Mouse (Mus musculus) left cerebral cortex, postnatal 10 days (tissue): ENCODE results near the gene Ccpg1os. TPM values are rescaled to one million over a fixed set of nuclear protein-coding genes. Genes with fewer than 3 reads are reported as not detected.

Experiments
- DNase-seq, 2 experiments: peaks; one replicate each; pipeline ENCODE4 v3.0.0; 2021 to 2022; ENCODE audit warnings: low spot score in 2 of 2, mixed read lengths in 1 of 2; ENCODE audit errors: extremely low spot score in 1 of 2
- intact Hi-C: fragments of 180-260 bp; cut with DNase I; formaldehyde crosslinking; loops from one replicate; pipeline ENCODE4 v1.15.1; 2025
- total RNA-seq, 2 experiments: library from RNA; stranded (reverse); gene quantifications; 2 replicates each; pipeline ENCODE4 v1.2.3; 2021

Ccpg1os gene
- total RNA-seq: 1 to 10 TPM; 5.2 to 7.6 TPM

DNA sequence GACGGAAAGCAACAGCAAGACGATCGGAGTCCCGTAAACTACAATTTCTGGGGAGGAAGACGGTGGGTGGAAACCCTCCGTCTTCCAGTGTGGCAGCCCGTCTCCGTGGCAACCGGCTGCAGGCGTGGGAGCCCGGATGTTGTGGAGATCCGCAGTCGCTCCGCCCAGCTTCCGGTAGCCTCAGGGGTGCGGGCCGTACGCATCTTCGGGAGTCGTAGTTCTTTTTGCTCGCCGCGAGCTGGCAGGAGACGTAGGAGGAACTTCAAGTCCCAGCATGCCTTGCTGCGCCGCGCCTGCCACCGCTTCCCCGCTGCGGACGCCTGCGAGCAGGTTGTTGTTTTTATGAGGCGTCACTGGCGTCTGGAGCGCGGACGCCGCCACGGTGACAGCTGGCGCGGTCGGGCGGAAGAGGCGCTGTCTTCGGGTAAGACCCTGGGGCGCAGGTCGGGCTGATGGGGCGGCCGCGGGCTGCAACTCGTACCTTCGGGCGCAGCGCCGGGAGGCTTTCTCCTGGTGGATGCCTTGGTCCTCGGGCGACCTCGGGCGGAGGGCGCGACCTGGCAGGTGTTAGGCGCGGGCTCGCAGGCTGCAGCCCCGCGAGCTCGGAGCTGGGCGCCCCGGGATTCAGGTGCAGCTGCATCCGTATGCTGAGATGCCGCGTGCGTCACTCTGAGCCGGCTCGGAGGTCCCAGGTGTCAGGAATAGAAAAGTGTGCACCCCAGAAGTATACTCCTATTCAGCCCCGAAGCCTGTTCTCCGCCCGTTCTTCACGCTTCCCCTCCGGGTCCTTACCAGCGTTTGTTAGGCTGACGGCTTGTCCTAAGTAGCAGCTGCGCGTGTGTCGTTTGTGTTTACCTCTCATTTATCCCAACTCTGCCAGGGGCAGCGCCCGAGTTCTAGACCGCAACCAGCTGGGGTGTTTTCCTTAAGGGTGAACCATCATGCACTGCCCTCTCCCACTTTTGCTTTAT is at the start of gene Ccpg1os, which contains the start of gene Ccpg1:
TSS of gene Ccpg1os (minus strand) at position 133 of the 971 bp plus-strand sequence.
TSS of gene Ccpg1 (plus strand) at position 180 of the 971 bp plus-strand sequence.
- DNase-seq: peak; percentile 98 to 99
- intact Hi-C loops: loop anchor here (5.0 kb wide), 1 partner anchor 52 kb away; no protein-coding TSS in a partner anchor

DNA sequence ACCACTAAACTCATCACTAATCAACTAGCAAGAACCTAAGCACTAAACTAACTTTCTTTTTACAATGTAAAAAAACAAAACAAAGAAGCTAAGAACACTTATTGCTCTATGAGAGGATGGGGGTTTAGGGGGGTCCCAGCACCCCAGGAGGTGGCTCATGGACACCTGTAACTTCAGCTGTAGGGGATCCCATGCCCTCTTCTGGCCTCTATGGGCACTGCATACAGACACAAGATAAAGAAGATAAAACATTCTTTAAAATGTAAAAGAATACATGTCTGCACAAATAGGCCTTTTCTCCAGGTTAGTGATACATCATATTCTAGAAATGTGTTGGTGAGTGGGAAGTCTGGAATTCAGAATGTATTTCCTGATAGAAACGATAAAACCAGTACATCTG is 48.2 kb upstream of the Ccpg1os start:
- no peak for DNase-seq
- intact Hi-C loops: no loop called here

DNA sequence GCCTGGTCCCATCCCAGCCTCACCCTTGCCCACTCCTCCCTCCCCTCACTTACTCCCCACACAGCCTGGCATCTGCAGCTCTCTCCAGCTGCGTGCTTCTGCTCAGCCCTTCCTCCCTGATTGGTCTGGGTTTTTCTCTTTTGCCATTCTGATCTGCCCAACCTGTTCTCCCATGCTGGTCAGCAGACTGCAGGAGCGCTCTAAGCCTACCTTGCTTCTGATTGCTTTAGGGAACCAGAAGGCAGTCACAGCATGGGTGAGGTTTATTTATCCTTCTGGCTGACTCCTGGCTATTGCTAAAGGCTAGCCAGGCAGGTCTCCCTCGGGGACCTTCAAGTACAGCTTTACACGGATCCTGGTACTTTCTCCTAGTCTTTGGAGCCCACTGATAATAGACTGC is 46.2 kb upstream of the Ccpg1os start:
- DNase-seq: no peak
- intact Hi-C loops: no loop called here

DNA sequence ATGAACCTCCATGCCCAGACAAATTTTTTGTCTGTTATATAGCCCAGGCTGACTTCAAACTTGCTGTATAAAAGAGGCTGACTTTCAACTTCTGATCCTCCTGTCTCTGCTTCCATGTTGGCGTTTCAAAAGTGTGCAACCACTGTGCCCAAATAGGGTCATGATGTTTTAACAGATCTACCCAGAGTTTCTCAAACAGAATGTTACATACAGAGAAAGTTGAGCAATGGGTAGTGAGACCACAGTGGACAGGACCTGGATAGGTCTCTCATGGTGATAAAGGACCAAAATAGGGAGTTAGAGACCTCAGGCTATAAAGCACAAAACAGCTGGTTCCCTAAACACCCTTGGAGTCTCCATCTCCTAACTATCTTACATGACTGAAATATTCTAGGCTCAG is 45.3 kb upstream of the Ccpg1os start:
- DNase-seq: no peak
- intact Hi-C loops: no loop called here

DNA sequence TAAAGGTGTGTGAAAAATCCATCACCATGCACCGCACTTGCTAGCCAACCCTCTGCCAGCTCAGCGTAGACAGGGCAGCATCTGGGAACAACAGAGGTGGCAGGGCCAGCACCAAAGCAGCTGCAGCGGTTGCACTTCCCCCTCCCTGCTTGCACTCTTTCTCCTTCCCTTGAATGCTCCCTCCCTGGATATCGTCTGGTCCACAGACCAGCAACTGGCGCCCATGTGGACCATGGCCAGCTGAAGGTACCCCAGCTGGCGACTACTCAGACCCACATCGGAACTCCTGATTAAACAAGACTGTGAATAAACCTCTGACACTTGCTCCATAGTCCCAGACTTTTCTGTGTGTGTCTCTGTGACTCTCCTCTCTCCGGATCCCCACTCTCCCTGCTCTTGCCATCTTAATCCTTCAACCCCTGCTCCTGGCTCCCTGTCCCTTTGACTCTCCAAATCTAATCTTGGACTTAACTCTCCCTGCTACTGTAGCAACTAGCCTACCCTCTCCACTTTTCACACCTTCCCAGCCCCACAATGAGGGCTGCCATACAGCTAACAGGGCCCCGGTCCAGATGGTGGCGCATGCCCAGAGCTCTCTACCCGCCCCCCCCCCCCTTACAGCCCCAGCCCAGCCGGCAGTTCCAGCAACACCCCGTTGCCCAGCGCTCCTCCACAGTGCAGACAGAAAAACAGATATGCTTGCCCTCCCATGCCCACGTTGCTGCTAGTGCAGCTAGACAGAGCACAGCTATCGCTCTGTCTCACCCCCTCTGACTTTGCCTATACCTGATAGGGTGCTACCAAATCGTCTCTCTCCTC is 40.8 kb upstream of the Ccpg1os start:
- intact Hi-C loops: no loop called here
- DNase-seq: peak in 1 of 2 experiments; percentile 57

DNA sequence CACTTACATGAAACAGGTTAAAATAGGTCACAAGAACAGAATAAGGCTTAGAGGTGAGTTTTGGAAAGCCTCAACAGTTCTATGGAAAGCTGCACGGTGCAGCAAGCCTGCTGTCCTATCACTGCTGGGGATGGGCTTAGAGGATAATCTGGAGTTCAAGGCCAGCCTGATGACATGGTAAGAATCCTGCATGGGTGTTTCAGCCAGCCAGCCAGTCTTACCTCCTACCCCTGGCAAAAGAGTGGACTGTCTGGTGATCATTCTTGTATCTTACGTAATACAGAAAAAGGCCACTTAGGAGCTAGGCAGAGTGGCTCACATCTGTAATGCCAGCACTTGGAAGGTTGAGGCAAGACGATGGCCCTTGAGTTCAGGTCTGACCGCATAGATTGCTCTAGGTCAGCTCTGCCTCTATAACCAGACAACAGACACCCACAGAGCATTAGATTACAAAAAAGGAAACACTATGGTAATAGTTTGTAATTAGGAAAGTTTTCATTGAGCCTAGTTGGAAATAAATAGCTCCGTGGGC is 35.5 kb upstream of the Ccpg1os start:
- no peak for DNase-seq
- intact Hi-C loops: no loop called here

DNA sequence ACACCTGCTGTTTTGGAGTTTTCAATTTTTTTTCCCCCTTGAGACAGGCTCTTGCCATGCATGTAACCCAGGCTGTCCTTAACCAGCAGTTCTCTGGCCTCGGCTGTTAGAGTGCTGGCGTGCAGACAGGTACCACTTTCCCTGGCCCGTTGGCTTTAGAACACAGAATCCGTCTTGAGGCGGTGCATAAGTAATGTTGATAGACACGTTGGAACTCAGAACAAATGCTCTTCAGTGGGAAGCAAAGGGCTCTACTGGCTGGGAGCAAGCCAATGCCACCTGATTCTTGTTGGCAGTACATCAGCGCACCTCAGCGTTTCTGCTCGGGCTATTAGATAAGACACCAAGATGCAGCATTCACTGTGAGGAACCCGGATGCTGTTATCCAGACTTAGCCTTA is 34.7 kb upstream of the Ccpg1os start:
- DNase-seq: no peak
- intact Hi-C loops: no loop called here

DNA sequence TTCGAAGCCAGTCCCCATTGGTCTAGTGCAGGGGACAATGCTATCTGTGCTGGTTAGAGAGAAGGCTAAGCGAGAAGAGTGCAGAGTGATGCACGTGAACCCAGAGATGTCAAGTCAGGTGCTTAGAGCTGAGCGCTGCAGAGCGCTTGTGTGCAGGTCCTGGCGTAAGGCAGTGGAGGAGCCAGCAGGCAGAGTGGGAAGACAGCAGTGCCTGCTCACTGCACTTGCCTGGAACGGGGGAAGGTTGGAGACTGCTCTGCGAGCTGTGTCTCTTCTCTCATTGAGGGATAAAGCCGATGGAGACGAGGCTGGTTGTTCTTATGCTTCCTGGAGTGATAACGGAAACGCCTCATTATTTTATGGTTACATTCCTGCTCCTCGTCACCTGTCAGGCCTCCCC is 29.5 kb upstream of the Ccpg1os start:
- DNase-seq: no peak
- intact Hi-C loops: no loop called here

DNA sequence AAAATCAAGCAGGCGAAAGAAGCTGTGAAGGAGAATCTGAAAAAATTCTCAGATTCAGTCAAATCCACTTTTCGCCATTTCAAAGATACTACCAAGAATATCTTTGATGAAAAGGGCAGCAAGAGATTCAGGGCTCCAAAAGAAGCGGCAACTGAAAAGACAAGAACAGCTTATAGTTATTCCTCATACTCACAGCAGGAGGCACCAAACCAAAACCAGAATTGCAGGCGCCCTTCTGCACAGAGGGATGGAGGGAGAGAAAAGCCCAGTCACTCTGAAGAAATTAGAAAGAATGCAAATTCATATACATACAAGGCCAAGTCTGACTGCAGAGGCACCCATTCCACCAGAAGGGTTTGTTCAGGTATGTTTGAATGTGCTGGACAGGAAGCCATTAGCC is 27.4 kb upstream of the Ccpg1os start:
- intact Hi-C loops: no loop called here
- no peak for DNase-seq

DNA sequence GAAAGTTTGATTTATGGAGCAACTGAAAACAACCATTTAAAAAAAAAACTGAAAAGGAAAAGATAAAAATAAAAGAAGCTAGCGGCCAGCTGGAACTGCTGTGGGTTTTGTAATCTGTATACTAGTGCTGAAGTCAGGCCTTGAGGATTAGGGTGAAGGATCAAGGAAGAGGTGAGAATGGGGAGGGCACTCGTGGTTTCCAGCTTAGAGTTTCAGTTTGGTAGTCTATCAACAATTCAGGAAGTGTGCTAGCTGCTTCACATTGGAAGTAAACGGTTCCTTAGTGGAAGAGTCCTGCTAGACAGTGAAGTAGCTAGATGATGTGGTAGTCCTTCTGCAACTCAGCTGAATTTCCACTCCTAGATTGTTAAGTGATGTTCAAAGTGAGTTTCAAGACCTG is 23.2 kb upstream of the Ccpg1os start:
- DNase-seq: no peak
- intact Hi-C loops: no loop called here

DNA sequence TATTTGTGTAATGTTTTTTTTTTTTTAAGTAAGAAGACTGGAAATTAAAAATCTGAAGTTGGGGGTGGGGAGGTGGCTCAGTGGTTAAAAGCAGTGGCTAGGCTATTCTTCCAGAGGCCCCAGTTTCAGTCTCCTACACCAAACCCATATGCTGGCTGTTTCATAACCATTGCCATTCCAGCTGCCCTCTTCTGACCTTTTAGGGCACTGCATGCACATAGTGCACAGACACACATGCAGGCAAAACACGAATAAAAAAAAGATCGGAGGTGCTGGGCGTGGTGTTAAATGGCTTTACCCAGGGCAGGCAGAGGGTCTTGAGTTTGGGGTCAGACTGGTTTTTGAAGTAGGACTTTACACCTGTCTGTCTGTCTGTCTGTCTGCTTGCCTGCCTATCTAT is 21.0 kb upstream of the Ccpg1os start:
- intact Hi-C loops: no loop called here
- no peak for DNase-seq

DNA sequence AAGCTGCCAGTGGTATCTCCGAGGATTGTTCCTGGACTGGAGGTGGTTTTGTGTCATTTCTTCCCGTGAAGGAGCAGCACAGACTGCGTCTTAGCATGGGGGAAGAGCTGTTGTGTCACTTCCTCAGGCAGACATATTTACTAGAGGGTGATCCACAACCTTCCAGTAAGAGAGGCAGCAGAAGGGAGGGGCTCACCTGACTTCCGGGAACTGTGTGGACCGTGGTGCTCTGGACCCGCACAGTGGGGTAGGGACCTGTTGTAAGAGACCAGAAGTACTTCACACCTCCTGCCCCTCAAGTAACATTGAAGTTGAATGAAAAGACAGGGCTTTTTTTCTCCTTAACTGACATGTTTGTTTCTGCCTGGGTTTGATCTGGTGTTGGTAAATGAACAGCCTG is 19.9 kb upstream of the Ccpg1os start:
- intact Hi-C loops: no loop called here
- DNase-seq: no peak

DNA sequence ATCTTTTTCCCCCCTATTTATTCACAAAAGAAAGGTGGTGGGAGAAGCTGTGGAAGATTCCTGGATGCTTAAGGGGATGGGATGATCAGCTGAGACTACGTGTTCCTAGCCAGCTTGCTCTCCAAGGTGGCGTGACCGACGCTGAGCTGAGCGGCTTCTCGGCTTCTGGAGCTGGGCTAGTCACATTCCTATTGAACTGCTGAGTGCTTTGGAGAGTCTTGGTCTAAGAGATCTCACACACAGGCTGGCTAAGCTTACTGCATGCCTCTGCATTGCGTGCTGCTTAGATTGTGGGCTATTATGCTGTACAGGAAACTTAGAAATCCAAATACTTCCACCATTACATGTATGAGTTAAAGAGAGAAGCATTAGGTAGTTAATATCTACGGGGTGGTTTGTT is 18.9 kb upstream of the Ccpg1os start:
- no peak for DNase-seq
- intact Hi-C loops: no loop called here

DNA sequence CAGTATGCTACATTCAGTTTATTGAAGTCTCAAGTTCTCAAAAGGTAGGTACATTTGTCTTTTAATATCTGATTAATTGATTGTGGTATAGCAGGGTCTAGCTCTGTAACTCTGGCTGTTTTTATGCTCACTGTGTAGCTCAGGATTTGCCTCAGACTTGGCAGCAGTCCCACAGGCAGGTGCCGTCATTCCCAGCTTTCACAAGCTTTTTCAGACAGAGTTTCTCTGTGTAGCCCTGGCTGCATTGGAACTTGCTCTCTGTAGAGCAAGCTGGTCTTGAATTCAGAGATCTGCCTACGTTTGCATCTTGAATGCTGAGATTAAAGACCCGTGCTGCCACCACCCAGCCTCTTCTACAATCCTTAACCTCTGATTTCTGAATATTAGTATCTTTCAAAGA is 17.0 kb upstream of the Ccpg1os start:
- intact Hi-C loops: no loop called here
- no peak for DNase-seq

DNA sequence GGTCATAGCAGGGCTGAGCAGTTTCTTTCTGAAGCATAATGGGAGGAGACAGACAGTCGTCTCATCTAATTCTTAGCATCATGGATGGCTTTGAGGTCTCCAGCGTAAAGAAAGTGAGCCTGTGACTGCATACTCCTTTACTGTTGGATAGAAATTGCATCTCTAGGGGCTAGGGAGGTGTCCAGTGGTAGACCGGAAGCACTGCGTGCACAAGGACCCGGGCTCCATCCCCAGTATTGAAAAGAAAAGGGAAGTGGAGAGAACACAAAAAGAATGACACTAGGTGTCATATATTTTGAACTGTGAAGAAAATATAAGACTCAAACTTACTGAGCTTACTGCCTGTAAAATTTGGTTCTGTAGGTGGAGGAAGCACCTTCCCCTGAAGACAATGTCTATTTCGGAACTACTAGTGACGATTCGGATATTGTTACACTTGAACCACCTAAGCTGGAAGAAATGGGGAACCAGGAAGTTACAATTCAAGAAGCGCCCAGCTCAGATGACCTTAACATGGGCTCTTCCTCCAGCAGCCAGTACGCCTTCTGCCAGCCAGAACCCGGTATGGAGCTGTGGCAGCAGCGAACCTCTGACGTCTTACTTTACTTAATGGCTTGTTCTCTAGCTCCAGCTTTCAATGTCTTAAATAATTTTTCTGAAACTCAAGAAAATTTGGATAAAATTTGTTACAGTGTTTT is 16.3 kb upstream of the Ccpg1os start:
- DNase-seq: no peak
- intact Hi-C loops: no loop called here

DNA sequence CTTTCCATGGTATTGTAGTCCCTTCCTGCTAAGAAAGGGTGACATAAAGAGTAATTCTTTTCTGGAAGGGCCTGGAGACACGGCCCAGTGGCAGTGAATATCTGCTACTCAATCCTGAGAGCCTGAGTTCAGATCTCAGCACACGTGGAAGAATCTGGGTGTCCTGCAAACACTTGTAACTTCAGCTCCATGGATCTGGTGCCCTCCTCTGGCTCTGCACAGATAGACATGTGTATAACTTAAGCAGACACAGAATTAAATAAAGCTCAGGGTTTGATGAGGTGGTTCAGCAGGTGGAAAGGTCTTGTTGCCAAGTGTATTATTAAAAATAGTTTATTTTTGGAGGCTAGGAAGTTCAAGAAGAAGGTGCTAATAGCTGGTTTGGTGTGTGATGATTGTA is 15.3 kb upstream of the Ccpg1os start:
- intact Hi-C loops: no loop called here
- no peak for DNase-seq

DNA sequence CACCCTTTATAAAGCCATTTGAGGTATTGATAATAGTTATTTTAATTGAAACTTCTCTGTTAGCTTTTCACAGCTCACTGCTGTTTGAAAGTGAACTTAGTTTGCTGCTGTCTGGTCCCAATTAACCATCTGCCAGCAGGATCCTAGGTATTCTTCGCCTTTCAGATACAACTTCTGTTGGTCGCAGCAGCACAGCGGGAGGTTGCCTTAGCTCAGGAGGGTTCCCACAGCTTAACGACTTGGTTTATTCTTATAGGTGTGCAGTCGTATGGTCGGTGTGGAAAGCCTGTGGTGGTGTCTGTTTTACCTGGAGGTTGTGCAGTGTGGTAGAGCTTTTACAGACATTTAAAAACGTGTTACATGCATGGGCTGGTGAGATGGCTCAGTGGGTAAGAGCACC is 11.6 kb upstream of the Ccpg1os start:
- intact Hi-C loops: no loop called here
- DNase-seq: no peak

DNA sequence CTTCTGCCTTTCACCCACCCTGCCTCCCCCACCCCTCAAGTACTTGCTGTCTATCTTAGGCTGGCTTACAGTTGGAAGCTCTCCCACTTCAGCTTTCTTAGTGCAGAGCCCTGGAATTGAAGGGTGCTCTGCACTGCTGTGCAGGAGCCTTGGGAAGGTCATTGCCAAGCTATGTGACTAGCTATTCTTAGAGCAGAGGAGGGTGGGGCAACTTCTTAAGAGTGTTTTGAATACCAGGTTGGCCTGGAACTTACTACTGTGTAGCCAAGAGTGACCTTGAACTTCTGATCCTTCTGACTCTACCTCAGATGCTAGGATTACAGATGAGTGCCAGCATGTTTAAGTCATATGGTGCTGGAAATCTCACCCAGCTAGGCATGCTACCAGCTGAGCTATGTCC is 11.0 kb upstream of the Ccpg1os start:
- intact Hi-C loops: no loop called here
- no peak for DNase-seq

DNA sequence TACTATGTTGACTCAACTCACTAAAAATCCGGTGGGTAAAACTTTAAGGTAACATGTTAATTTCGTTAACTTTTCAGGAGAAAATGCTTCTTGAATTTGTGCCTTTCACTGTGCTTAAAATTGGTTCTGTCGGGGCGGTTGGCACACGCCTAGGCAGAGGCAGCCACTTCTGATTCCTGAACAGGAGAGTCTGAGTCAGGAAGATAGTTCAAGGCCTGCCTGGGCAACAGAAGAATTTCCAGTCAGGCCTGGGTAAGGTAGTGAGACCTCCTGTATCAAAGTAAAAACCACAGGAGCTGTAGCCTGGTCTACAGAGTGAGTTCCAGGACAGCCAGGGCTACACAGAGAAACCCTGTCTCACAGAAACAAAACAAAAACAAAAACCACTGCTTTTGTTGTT is 7.4 kb upstream of the Ccpg1os start:
- no peak for DNase-seq
- intact Hi-C loops: no loop called here
